Mouse (Mus musculus) spleen, postnatal 36 days (tissue): ENCODE results near the gene Rspo4.

Experiments
- DNase-seq, 2 experiments: peaks; one replicate each; pipeline ENCODE4 v3.0.0; 2022; ENCODE audit warnings: low spot score in 2 of 2, mixed read lengths in 1 of 2

The Rspo4 gene

GRCm38 (mm10) chr2:151842648-151843226 lies at the start of gene Rspo4:
Rspo4 (plus strand) TSS chr2:151842927.
- no peak for DNase-seq

GRCm38 (mm10) chr2:151815586-151815985 lies 27.1 kb upstream of the Rspo4 start:
- no peak for DNase-seq

GRCm38 (mm10) chr2:151862257-151862810 lies 19.6 kb downstream of the Rspo4 start:
- no peak for DNase-seq

GRCm38 (mm10) chr2:151864941-151865340 lies 22.2 kb downstream of the Rspo4 start:
- no peak for DNase-seq

- no peak for DNase-seq
Measured at GRCm38 (mm10) chr2:151866487-151866886, 23.8 kb downstream of the Rspo4 start.

GRCm38 (mm10) chr2:151868196-151868595 lies 25.5 kb downstream of the Rspo4 start:
- no peak for DNase-seq

- no peak for DNase-seq
Measured at GRCm38 (mm10) chr2:151874551-151874950, 31.8 kb downstream of the Rspo4 start.

- DNase-seq: no peak
Measured at GRCm38 (mm10) chr2:151876012-151876485, 33.3 kb downstream of the Rspo4 start.

- no peak for DNase-seq
Measured at GRCm38 (mm10) chr2:151878645-151879044, 35.9 kb downstream of the Rspo4 start.

- no peak for DNase-seq
Measured at GRCm38 (mm10) chr2:151879760-151880159, 37.0 kb downstream of the Rspo4 start.

GRCm38 (mm10) chr2:151891031-151891430 lies 48.3 kb downstream of the Rspo4 start:
- no peak for DNase-seq

GRCm38 (mm10) chr2:151893122-151893774 lies 50.5 kb downstream of the Rspo4 start:
- DNase-seq: no peak

GRCm38 (mm10) chr2:151894209-151894980 lies 51.7 kb downstream of the Rspo4 start:
- DNase-seq: no peak

GRCm38 (mm10) chr2:151895911-151896310 lies 53.2 kb downstream of the Rspo4 start:
- no peak for DNase-seq

- DNase-seq: no peak
Measured at GRCm38 (mm10) chr2:151898106-151898505, 55.4 kb downstream of the Rspo4 start.

- DNase-seq: no peak
Measured at GRCm38 (mm10) chr2:151900845-151901244, 58.1 kb downstream of the Rspo4 start.

GRCm38 (mm10) chr2:151903267-151903666 lies 60.5 kb downstream of the Rspo4 start:
- DNase-seq: no peak

- no peak for DNase-seq
Measured at GRCm38 (mm10) chr2:151903933-151904332, 61.2 kb downstream of the Rspo4 start.

- DNase-seq: no peak
Measured at GRCm38 (mm10) chr2:151904636-151905035, 61.9 kb downstream of the Rspo4 start.

GRCm38 (mm10) chr2:151907020-151907419 lies 64.3 kb downstream of the Rspo4 start:
- no peak for DNase-seq

- DNase-seq: no peak
Measured at GRCm38 (mm10) chr2:151909386-151909785, 66.7 kb downstream of the Rspo4 start.

GRCm38 (mm10) chr2:151910498-151910897 lies 67.8 kb downstream of the Rspo4 start:
- DNase-seq: no peak
